Mouse (Mus musculus) CH12.LX (cell line): ENCODE data around the gene Ubald2. TPM values are rescaled to one million over a fixed set of nuclear protein-coding genes. Genes with fewer than 3 reads are reported as not detected.

Source experiments
- DNase-seq: peaks from one replicate; pipeline ENCODE4 v3.0.0-alpha.2; 2013; ENCODE audit errors: extremely low read depth
- H3K27ac ChIP-seq: 2 replicates; pipeline ENCODE4 v1.5.1; 2012; ENCODE audit warnings: low read depth, mild to moderate bottlenecking, control low read depth, moderate library complexity; ENCODE audit not compliant: insufficient read depth
- H3K27me3 ChIP-seq: replicated peaks from 2 replicates; pipeline ENCODE3; 2012; ENCODE audit warnings: inconsistent platforms
- H3K36me3 ChIP-seq, 2 experiments: replicated peaks in 1 of 2; 2 replicates each; pipeline versions ENCODE3 to v1.6.1; 2012; ENCODE audit warnings: inconsistent platforms in 1 of 2, low read length in 1 of 2, mild to moderate bottlenecking in 1 of 2, mixed read lengths in 1 of 2, moderate library complexity in 1 of 2; ENCODE audit not compliant: control insufficient read depth in 1 of 2, insufficient read depth in 1 of 2
- H3K4me1 ChIP-seq, 2 experiments: 2 replicates each; pipeline ENCODE4 v1.6.1; 2012; ENCODE audit warnings: inconsistent platforms in 1 of 2, moderate library complexity in 1 of 2; ENCODE audit not compliant: insufficient read depth in 2 of 2, control insufficient read depth in 1 of 2
- H3K4me2 ChIP-seq: 2 replicates; pipeline ENCODE4 v1.6.1; 2012; ENCODE audit warnings: low read depth, mild to moderate bottlenecking, control low read depth; ENCODE audit not compliant: poor library complexity, insufficient read depth, severe bottlenecking
- H3K4me3 ChIP-seq, 3 experiments: fragments of 150-350 bp in 1 of 3; sonication (generic) in 1 of 3; replicated peaks in 1 of 3; 2 replicates each; pipeline versions ENCODE3 to v1.5.1; 2011 to 2012; ENCODE audit warnings: low read depth in 2 of 3, low read length in 2 of 3, mild to moderate bottlenecking in 2 of 3, moderate library complexity in 2 of 3, control low read depth in 1 of 3, improper control_type of control experiment in 1 of 3, inconsistent platforms in 1 of 3, mixed read lengths in 1 of 3; ENCODE audit not compliant: poor library complexity in 1 of 3
- H3K79me2 ChIP-seq: replicated peaks from 2 replicates; pipeline ENCODE4 v1.6.1; 2012; ENCODE audit warnings: mild to moderate bottlenecking, moderate library complexity; ENCODE audit not compliant: control insufficient read depth, poor library complexity, insufficient read depth, severe bottlenecking; ENCODE audit errors: extremely low read depth
- H3K9ac ChIP-seq: 2 replicates; pipeline ENCODE4 v1.6.1; 2012; ENCODE audit warnings: low read depth, mild to moderate bottlenecking, control low read depth, moderate library complexity; ENCODE audit not compliant: insufficient read depth
- H3K9me3 ChIP-seq: replicated peaks from 2 replicates; pipeline ENCODE3; 2012; ENCODE audit warnings: low read length, inconsistent platforms, mixed read lengths
- BHLHE40 ChIP-seq: IDR thresholded peaks from 2 replicates; pipeline ENCODE4 v1.6.1; 2011; ENCODE audit warnings: mild to moderate bottlenecking, low read depth, low read length, improper control_type of control experiment
- CHD1 ChIP-seq: IDR thresholded peaks from 2 replicates; pipeline ENCODE4 v1.6.1; 2012; ENCODE audit warnings: low read depth, low read length, improper control_type of control experiment, inconsistent platforms
- CHD2 ChIP-seq: IDR thresholded peaks from 2 replicates; pipeline ENCODE4 v1.6.1; 2011; ENCODE audit warnings: low read length, improper control_type of control experiment
- CTCF ChIP-seq, 2 experiments: IDR thresholded peaks in 1 of 2; conservative IDR thresholded peaks in 1 of 2; 2 replicates each; pipeline ENCODE4 v1.5.1; 2011 to 2012; ENCODE audit warnings: low read depth in 2 of 2, low read length in 2 of 2, improper control_type of control experiment in 1 of 2, inconsistent platforms in 1 of 2, mild to moderate bottlenecking in 1 of 2, moderate library complexity in 1 of 2
- E2F4 ChIP-seq: IDR thresholded peaks from 2 replicates; pipeline ENCODE4 v1.6.1; 2011; ENCODE audit warnings: low read depth, low read length, improper control_type of control experiment; ENCODE audit not compliant: insufficient replicate concordance
- ELF1 ChIP-seq: IDR thresholded peaks from 2 replicates; pipeline ENCODE4 v1.6.1; 2014; ENCODE audit warnings: low read depth, mild to moderate bottlenecking, inconsistent platforms, low read length, improper control_type of control experiment
- EP300 ChIP-seq: IDR thresholded peaks from 2 replicates; pipeline ENCODE4 v1.6.1; 2011; ENCODE audit warnings: low read length, improper control_type of control experiment
- ETS1 ChIP-seq: conservative IDR thresholded peaks from 2 replicates; pipeline ENCODE4 v1.6.1; 2012; ENCODE audit warnings: low read depth, mild to moderate bottlenecking, inconsistent platforms, low read length, improper control_type of control experiment, moderate library complexity
- GABPA ChIP-seq: IDR thresholded peaks from 2 replicates; pipeline ENCODE4 v1.6.1; 2012; ENCODE audit warnings: low read depth, low read length, improper control_type of control experiment, inconsistent platforms; ENCODE audit not compliant: insufficient replicate concordance
- HCFC1 ChIP-seq: IDR thresholded peaks from 2 replicates; pipeline ENCODE4 v1.6.1; 2012; ENCODE audit warnings: low read depth, mild to moderate bottlenecking, inconsistent platforms, low read length, improper control_type of control experiment
- IRF4 ChIP-seq: IDR thresholded peaks from 2 replicates; pipeline ENCODE4 v1.6.1; 2014; ENCODE audit warnings: low read depth, mild to moderate bottlenecking, inconsistent platforms, low read length, improper control_type of control experiment
- JUN ChIP-seq: IDR thresholded peaks from 2 replicates; pipeline ENCODE4 v1.6.1; 2011; ENCODE audit warnings: low read depth, mild to moderate bottlenecking, low read length, improper control_type of control experiment, moderate library complexity; ENCODE audit not compliant: insufficient read depth
- JUND ChIP-seq: conservative IDR thresholded peaks from 2 replicates; pipeline ENCODE4 v1.6.1; 2011; ENCODE audit warnings: low read depth, low read length, improper control_type of control experiment
- KAT2A ChIP-seq: IDR thresholded peaks from 2 replicates; pipeline ENCODE4 v1.6.1; 2012; ENCODE audit warnings: low read length, improper control_type of control experiment, inconsistent platforms; ENCODE audit not compliant: insufficient replicate concordance
- MAFK ChIP-seq: IDR thresholded peaks from 2 replicates; pipeline ENCODE4 v1.6.1; 2011; ENCODE audit warnings: low read length, improper control_type of control experiment; ENCODE audit not compliant: insufficient replicate concordance
- MAX ChIP-seq: IDR thresholded peaks from 2 replicates; pipeline ENCODE4 v1.6.1; 2011; ENCODE audit warnings: low read length, improper control_type of control experiment
- MAZ ChIP-seq: IDR thresholded peaks from 2 replicates; pipeline ENCODE4 v1.6.1; 2012; ENCODE audit warnings: low read depth, mild to moderate bottlenecking, inconsistent platforms, low read length, improper control_type of control experiment, moderate library complexity
- MEF2A ChIP-seq: IDR thresholded peaks from 2 replicates; pipeline ENCODE4 v1.6.1; 2014; ENCODE audit warnings: low read depth, mild to moderate bottlenecking, inconsistent platforms, low read length, improper control_type of control experiment, borderline replicate concordance
- MXI1 ChIP-seq: IDR thresholded peaks from 2 replicates; pipeline ENCODE4 v1.6.1; 2011; ENCODE audit warnings: mild to moderate bottlenecking, low read depth, low read length, improper control_type of control experiment
- MYC ChIP-seq: IDR thresholded peaks from 2 replicates; pipeline ENCODE4 v1.6.1; 2011; ENCODE audit warnings: low read depth, mild to moderate bottlenecking, improper control_type of control experiment, low read length
- NELFE ChIP-seq: IDR thresholded peaks from 2 replicates; pipeline ENCODE4 v1.6.1; 2011; ENCODE audit warnings: low read depth, low read length, improper control_type of control experiment
- NRF1 ChIP-seq: IDR thresholded peaks from 2 replicates; pipeline ENCODE4 v1.6.1; 2014; ENCODE audit warnings: low read depth, mild to moderate bottlenecking, inconsistent platforms, low read length, improper control_type of control experiment, moderate library complexity
- PAX5 ChIP-seq: IDR thresholded peaks from 2 replicates; pipeline ENCODE4 v1.6.1; 2012; ENCODE audit warnings: low read length, inconsistent platforms, mixed read lengths
- POLR2A ChIP-seq: IDR thresholded peaks from 2 replicates; pipeline ENCODE4 v1.6.1; 2011; ENCODE audit warnings: low read depth, mild to moderate bottlenecking, improper control_type of control experiment, low read length
- POLR2AphosphoS2 ChIP-seq: IDR thresholded peaks from 2 replicates; pipeline ENCODE4 v1.6.1; 2011; ENCODE audit warnings: low read depth, low read length, improper control_type of control experiment
- RAD21 ChIP-seq: IDR thresholded peaks from 2 replicates; pipeline ENCODE4 v1.6.1; 2011; ENCODE audit warnings: low read depth, mild to moderate bottlenecking, low read length, improper control_type of control experiment, moderate library complexity
- RCOR1 ChIP-seq: conservative IDR thresholded peaks from 2 replicates; pipeline ENCODE4 v1.6.1; 2012; ENCODE audit warnings: low read depth, mild to moderate bottlenecking, inconsistent platforms, low read length, improper control_type of control experiment
- SIN3A ChIP-seq: IDR thresholded peaks from 2 replicates; pipeline ENCODE4 v1.6.1; 2012; ENCODE audit warnings: low read length, improper control_type of control experiment, inconsistent platforms
- SMC3 ChIP-seq: IDR thresholded peaks from 2 replicates; pipeline ENCODE4 v1.6.1; 2011; ENCODE audit warnings: low read depth, low read length, improper control_type of control experiment
- TBP ChIP-seq: conservative IDR thresholded peaks from 2 replicates; pipeline ENCODE4 v1.6.1; 2011; ENCODE audit warnings: low read depth, low read length, improper control_type of control experiment
- TCF12 ChIP-seq: IDR thresholded peaks from 2 replicates; pipeline ENCODE4 v1.6.1; 2014; ENCODE audit warnings: low read depth, mild to moderate bottlenecking, inconsistent platforms, low read length, improper control_type of control experiment
- UBTF ChIP-seq: IDR thresholded peaks from 2 replicates; pipeline ENCODE4 v1.6.1; 2012; ENCODE audit warnings: low read depth, mild to moderate bottlenecking, inconsistent platforms, low read length, improper control_type of control experiment, moderate library complexity
- USF1 ChIP-seq: IDR thresholded peaks from 2 replicates; pipeline ENCODE4 v1.6.1; 2014; ENCODE audit warnings: low read depth, mild to moderate bottlenecking, inconsistent platforms, low read length, improper control_type of control experiment
- USF2 ChIP-seq: conservative IDR thresholded peaks from 2 replicates; pipeline ENCODE4 v1.6.1; 2011; ENCODE audit warnings: low read depth, low read length, improper control_type of control experiment
- ZC3H11A ChIP-seq: IDR thresholded peaks from 2 replicates; pipeline ENCODE4 v1.6.1; 2012; ENCODE audit warnings: low read depth, mild to moderate bottlenecking, inconsistent platforms, low read length, improper control_type of control experiment
- ZKSCAN1 ChIP-seq: IDR thresholded peaks from 2 replicates; pipeline ENCODE4 v1.6.1; 2012; ENCODE audit warnings: low read depth, inconsistent platforms, low read length, improper control_type of control experiment, borderline replicate concordance
- ZMIZ1 ChIP-seq: IDR thresholded peaks from 2 replicates; pipeline ENCODE4 v1.6.1; 2012; ENCODE audit warnings: low read depth, mild to moderate bottlenecking, inconsistent platforms, low read length, improper control_type of control experiment
- ZNF384 ChIP-seq: IDR thresholded peaks from 2 replicates; pipeline ENCODE4 v1.6.1; 2012; ENCODE audit warnings: low read depth, low read length, improper control_type of control experiment, inconsistent platforms
- dilution Hi-C: fragments of 300-500 bp; cut with MboI; formaldehyde crosslinking; loops from 2 replicates; pipeline ENCODE4 v1.14.3; 2020; ENCODE audit warnings: low sequenced_read_pairs; ENCODE audit not compliant: extremely low pct_unique_long_range_greater_than_20kb, extremely low pct_ligation_motif_present
- in situ Hi-C: fragments of 300-500 bp; cut with MboI; formaldehyde crosslinking; loops from 3 replicates; pipeline ENCODE4 v1.14.3; 2019; ENCODE audit warnings: low sequenced_read_pairs, low pct_ligation_motif_present, low pct_unique_long_range_greater_than_20kb, mixed read lengths
- polyA plus RNA-seq: library from polyadenylated mRNA; unstranded; fragments of >175 nt; gene quantifications from 2 replicates; pipeline ENCODE4 v1.2.1, GENCODE M21; 2012; ENCODE audit warnings: low read depth; ENCODE audit not compliant: insufficient read length
- total RNA-seq, 2 experiments: library from RNA; depleted of rRNA; stranded (reverse); fragments of 300-350 nt in 1 of 2; fragments of >200 nt in 1 of 2; gene quantifications; 2 replicates each; pipeline ENCODE4 v1.2.3; 2012 to 2014

Gene Ubald2
- total and polyA plus RNA-seq, 3 experiments: 228 to 436 (median 336) TPM

DNA sequence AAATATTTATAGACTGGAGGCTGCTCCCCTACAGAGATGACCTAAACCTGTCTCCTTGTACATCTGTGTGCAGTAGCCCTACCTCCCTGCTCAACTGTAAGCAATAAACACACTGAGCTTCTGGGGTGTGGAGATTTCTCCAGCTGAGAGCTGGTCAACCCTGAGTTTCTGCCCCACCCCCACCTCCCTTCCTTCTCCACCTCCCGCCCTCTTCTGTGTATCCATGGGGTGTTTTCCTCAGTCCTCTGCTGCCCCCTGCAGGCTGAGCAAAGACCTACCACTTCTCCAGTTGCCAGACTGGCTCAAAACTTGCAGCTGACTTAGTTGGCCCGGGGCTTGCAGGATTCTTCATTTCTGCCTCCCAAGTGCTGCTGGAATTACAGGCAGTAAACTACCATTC is 29.9 kb downstream of the Ubald2 start:
- H3K4me1 ChIP-seq: peaks cover 4 to 7% of the 10 kb centered on the region in 2 experiments; a peak in 3 of 4 replicates
- in situ Hi-C loops: no loop called here
- dilution Hi-C loops: no loop called here
- TF ChIP-seq ZKSCAN1 (no peak), ZMIZ1 (no peak), ETS1 (no peak), MEF2A (peak; percentile 30; the same call in 1 of the 2 replicates), MYC (no peak), MAZ (peak; percentile 84), TBP (no peak), ZNF384 (no peak), EP300 (no peak), NELFE (no peak), MAFK (no peak), MAX (no peak), MXI1 (no peak), IRF4 (peak; percentile 57), KAT2A (no peak), TCF12 (peak; percentile 23; the same call in 1 of the 2 replicates), CTCF (conservative IDR thresholded peaks at IDR 0.05 in 1 of 2, IDR thresholded peaks at IDR 0.05 in 1 of 2; ENCODE audit: low read depth in 2 of 2, low read length in 2 of 2) (peak; percentile 66 to 92), JUND (no peak), JUN (no peak), POLR2AphosphoS2 (no peak), RAD21 (peak; percentile 89), BHLHE40 (no peak), USF2 (no peak), NRF1 (no peak), ELF1 (peak; percentile 16; the same call in 1 of the 2 replicates), SMC3 (peak; percentile 92), ZC3H11A (peak; percentile 85), CHD1 (no peak), USF1 (no peak), E2F4 (no peak), PAX5 (no peak), RCOR1 (no peak), GABPA (no peak), POLR2A (no peak), UBTF (no peak), SIN3A (no peak), HCFC1 (0 out of 2 replicates have a peak, but pooled peaks have one; percentile 15), CHD2 (peak; percentile 80)
- TF ChIP-seq, all 38 proteins: peak for 11
- Histone ChIP-seq H3K9ac (no peak overlapping the region), H3K27ac (no peak overlapping the region), H3K79me2 (no peaks in the 10 kb centered on the region), H3K4me3 (no peak overlapping the region), H3K27me3 (peaks cover 1% of the 10 kb centered on the region), H3K9me3 (no peaks in the 10 kb centered on the region), H3K36me3 (no peaks in the 10 kb centered on the region), H3K4me2 (no peak overlapping the region)
- peak; percentile 93 for DNase-seq
